Mouse (Mus musculus): ENCODE data around the gene Tmem9b. TPM values are rescaled to one million over a fixed set of nuclear protein-coding genes. Genes with fewer than 3 reads are reported as not detected.
A peak's percentile ranks its signal among the peaks of the same experiment; 100 is the strongest.

Gene Tmem9b
- polyA plus RNA-seq, 1 experiment from 2014 or later, result 103 TPM

GRCm38 (mm10) chr7:109710069-109710468 lies 42.6 kb downstream of the Tmem9b start:
- Histone ChIP-seq H3K4me1 (replicated peaks; ENCODE audit: control insufficient read depth, insufficient read depth) (no peaks in the 10 kb centered on the region; the same call in 1 of the 2 replicates), H3K9me3 (ENCODE audit: control insufficient read depth, low read length) (no peaks in the 10 kb centered on the region), H3K27ac (replicated peaks) (no peak overlapping the region), H3K9ac (ENCODE audit: low read length) (no peak overlapping the region), H3K4me3 (ENCODE audit: low read depth, low read length) (no peak overlapping the region), H3K27me3 (ENCODE audit: control insufficient read depth, insufficient read depth, low read length) (no peaks in the 10 kb centered on the region), H3K36me3 (ENCODE audit: control insufficient read depth, insufficient read depth, low read length) (peaks cover 4% of the 10 kb centered on the region; the same call in 1 of the 2 replicates), H3K4me2 (replicated peaks; ENCODE audit: low read depth) (no peak overlapping the region)
- WGBS, result 53% methylated on average over 1 of the region's 1 CpGs
- TF ChIP-seq CTCF (IDR thresholded peaks at IDR 0.05; ENCODE audit: low read depth) (no peak), EP300 (optimal IDR thresholded peaks at IDR 0.05) (no peak)
- DNase-seq (ENCODE audit: low spot score) (no peak), ATAC-seq (ENCODE audit: low FRiP score, low TSS enrichment) (no peak)

DNA sequence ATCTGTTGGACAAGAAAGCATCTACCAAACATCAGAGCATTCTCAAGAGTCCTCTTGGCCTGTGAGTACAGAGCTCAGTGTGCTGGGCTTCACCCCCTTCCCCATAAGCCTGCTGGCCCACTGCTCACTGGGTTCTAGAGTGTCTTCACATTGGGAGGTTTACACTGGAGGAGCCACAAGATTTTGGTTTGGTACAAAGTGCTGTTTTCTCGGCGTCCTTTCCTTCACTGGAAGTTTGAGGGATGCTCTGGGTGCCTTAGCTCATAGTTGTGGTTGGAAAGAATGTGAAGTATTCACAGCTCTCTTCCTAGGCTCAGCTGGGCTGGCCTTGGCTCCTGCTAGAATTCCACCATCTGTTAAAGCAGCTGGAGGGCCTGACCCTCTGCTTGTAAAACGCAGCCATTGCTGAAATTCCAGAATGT lies 43.7 kb downstream of the Tmem9b start:
- 23% methylated on average over 3 of the region's 3 CpGs for WGBS
- Histone ChIP-seq H3K4me2 (replicated peaks; ENCODE audit: low read depth) (no peak overlapping the region), H3K27ac (replicated peaks) (peak overlapping the region; percentile 46), H3K9ac (ENCODE audit: low read length) (no peak overlapping the region), H3K4me1 (replicated peaks; ENCODE audit: control insufficient read depth, insufficient read depth) (no peaks in the 10 kb centered on the region; the same call in 1 of the 2 replicates), H3K4me3 (ENCODE audit: low read depth, low read length) (no peak overlapping the region), H3K9me3 (ENCODE audit: control insufficient read depth, low read length) (no peaks in the 10 kb centered on the region), H3K36me3 (ENCODE audit: control insufficient read depth, insufficient read depth, low read length) (peaks cover 4% of the 10 kb centered on the region; the same call in 1 of the 2 replicates), H3K27me3 (ENCODE audit: control insufficient read depth, insufficient read depth, low read length) (no peaks in the 10 kb centered on the region)
- ATAC-seq (ENCODE audit: low FRiP score, low TSS enrichment) (no peak; the same call in 1 of the 2 replicates), DNase-seq (ENCODE audit: low spot score) (no peak)
- TF ChIP-seq CTCF (IDR thresholded peaks at IDR 0.05; ENCODE audit: low read depth) (no peak), EP300 (optimal IDR thresholded peaks at IDR 0.05) (no peak)

DNA sequence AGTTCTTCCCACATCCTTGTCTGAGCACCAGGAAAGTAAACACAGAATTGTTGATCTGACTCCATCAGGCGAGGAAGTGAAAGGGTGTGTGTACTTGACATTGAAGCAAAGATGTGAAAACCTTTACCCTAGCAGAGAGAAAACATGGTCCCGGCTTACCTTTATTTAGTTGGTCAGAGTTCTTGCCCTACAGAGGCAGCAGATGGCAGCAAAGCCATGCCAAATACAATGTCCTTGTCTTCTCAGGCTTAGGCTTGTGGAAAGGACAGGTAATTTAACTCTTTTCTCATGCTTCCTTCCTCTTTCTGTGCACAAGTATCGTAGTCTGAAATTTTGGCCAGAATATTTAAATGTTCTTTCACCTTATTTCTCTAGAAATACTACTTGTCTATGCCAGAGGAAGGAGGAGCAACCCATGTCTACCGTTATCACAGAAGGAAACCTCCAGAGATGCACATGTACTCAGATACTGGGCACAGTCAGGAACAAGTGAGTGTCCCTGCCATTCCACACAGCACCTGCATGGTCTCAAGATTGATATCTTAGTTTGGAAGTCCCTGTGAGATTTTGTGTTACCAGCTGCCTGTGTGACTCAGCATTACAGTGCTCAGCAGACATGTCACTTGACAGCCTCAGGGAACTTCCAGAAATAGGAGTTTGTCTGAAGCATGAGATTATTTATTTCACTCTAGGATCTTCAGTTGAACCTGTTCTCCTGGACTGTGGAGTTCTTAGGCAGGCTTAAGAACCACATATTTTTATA lies 45.5 kb downstream of the Tmem9b start:
- ATAC-seq (ENCODE audit: low FRiP score, low TSS enrichment) (peak; percentile 64), DNase-seq (ENCODE audit: low spot score) (peak; percentile 79)
- Histone ChIP-seq H3K9me3 (ENCODE audit: control insufficient read depth, low read length) (no peaks in the 10 kb centered on the region), H3K36me3 (ENCODE audit: control insufficient read depth, insufficient read depth, low read length) (peaks cover 3% of the 10 kb centered on the region; the same call in 1 of the 2 replicates), H3K27ac (replicated peaks) (0 out of 2 replicates have a peak overlapping the region, but pooled peaks have one; percentile 20), H3K9ac (ENCODE audit: low read length) (no peak overlapping the region), H3K4me3 (ENCODE audit: low read depth, low read length) (no peak overlapping the region), H3K27me3 (ENCODE audit: control insufficient read depth, insufficient read depth, low read length) (no peaks in the 10 kb centered on the region), H3K4me1 (replicated peaks; ENCODE audit: control insufficient read depth, insufficient read depth) (no peaks in the 10 kb centered on the region; the same call in 1 of the 2 replicates), H3K4me2 (replicated peaks; ENCODE audit: low read depth) (no peak overlapping the region)
- no peak for TF ChIP-seq EP300 (optimal IDR thresholded peaks at IDR 0.05)
- TF ChIP-seq CTCF (IDR thresholded peaks at IDR 0.05; ENCODE audit: low read depth), result peak; percentile 92
- WGBS, result 31% methylated on average over 4 of the region's 4 CpGs

GRCm38 (mm10) chr7:109704461-109704860 lies 48.2 kb downstream of the Tmem9b start:
- H3K4me1 ChIP-seq (replicated peaks; ENCODE audit: control insufficient read depth, insufficient read depth), result no peaks in the 10 kb centered on the region; the same call in 1 of the 2 replicates
- H3K9me3 ChIP-seq (ENCODE audit: control insufficient read depth, low read length), result no peaks in the 10 kb centered on the region
- no peaks in the 10 kb centered on the region for H3K36me3 ChIP-seq (ENCODE audit: control insufficient read depth, insufficient read depth, low read length)
- H3K27me3 ChIP-seq (ENCODE audit: control insufficient read depth, insufficient read depth, low read length), result no peaks in the 10 kb centered on the region
- WGBS, result 44% methylated on average over 3 of the region's 3 CpGs
- no peak for ATAC-seq (ENCODE audit: low FRiP score, low TSS enrichment)
- H3K27ac ChIP-seq (replicated peaks), result peak overlapping the region; percentile 89
- TF ChIP-seq CTCF (IDR thresholded peaks at IDR 0.05; ENCODE audit: low read depth), result no peak
- TF ChIP-seq EP300 (optimal IDR thresholded peaks at IDR 0.05), result no peak
- DNase-seq (ENCODE audit: low spot score), result no peak
- no peak overlapping the region for H3K9ac ChIP-seq (ENCODE audit: low read length)
- peak overlapping the region; percentile 83; the same call in 1 of the 2 replicates for H3K4me2 ChIP-seq (replicated peaks; ENCODE audit: low read depth)
- H3K4me3 ChIP-seq (ENCODE audit: low read depth, low read length), result peak overlapping the region; percentile 68

GRCm38 (mm10) chr7:109704016-109704377 lies 48.7 kb downstream of the Tmem9b start:
- Histone ChIP-seq H3K36me3 (ENCODE audit: control insufficient read depth, insufficient read depth, low read length) (no peaks in the 10 kb centered on the region), H3K4me1 (replicated peaks; ENCODE audit: control insufficient read depth, insufficient read depth) (no peaks in the 10 kb centered on the region; the same call in 1 of the 2 replicates), H3K9me3 (ENCODE audit: control insufficient read depth, low read length) (no peaks in the 10 kb centered on the region), H3K27ac (replicated peaks) (peak overlapping the region; percentile 89), H3K27me3 (ENCODE audit: control insufficient read depth, insufficient read depth, low read length) (no peaks in the 10 kb centered on the region), H3K4me2 (replicated peaks; ENCODE audit: low read depth) (peak overlapping the region; percentile 83), H3K4me3 (ENCODE audit: low read depth, low read length) (peak overlapping the region; percentile 68), H3K9ac (ENCODE audit: low read length) (peak overlapping the region; percentile 79)
- DNase-seq (ENCODE audit: low spot score) (no peak), ATAC-seq (ENCODE audit: low FRiP score, low TSS enrichment) (no peak; the same call in none of the 2 replicates)
- TF ChIP-seq CTCF (IDR thresholded peaks at IDR 0.05; ENCODE audit: low read depth) (no peak; the same call in 1 of the 2 replicates), EP300 (optimal IDR thresholded peaks at IDR 0.05) (no peak)
- WGBS, result 2% methylated on average over 17 of the region's 17 CpGs
